Mouse (Mus musculus) midbrain, postnatal 0 days (tissue): ENCODE measurements around the gene Tbc1d22b. TPM values are rescaled to one million over a fixed set of nuclear protein-coding genes. Genes with fewer than 3 reads are reported as not detected.
"Not testable (repeated sequence)": the region's sequence is repeated elsewhere in the genome, so short reads cannot be mapped to it uniquely, and the experiment has no call there.

Source experiments
- ATAC-seq: fragments of 200-750 bp; cut with Nextera tagmentation; 2 replicates; pipeline ENCODE4 v1.8.0; 2017; ENCODE audit warnings: moderate number of reproducible peaks, mild to moderate bottlenecking, moderate TSS enrichment, moderate library complexity; ENCODE audit not compliant: low FRiP score
- DNase-seq: peaks from one replicate; pipeline ENCODE4 v3.0.0-alpha.2; 2015; ENCODE audit warnings: low spot score
- H3K27ac ChIP-seq: fragments of 300-500 bp; sonication (generic); 2 replicates; pipeline ENCODE4 v1.5.1; 2014; ENCODE audit warnings: low read depth, mild to moderate bottlenecking, low read length, mixed read lengths
- H3K27me3 ChIP-seq: fragments of 300-500 bp; sonication (generic); 2 replicates; pipeline ENCODE4 v1.6.1; 2014; ENCODE audit warnings: low read length, control low read depth, mixed read lengths; ENCODE audit not compliant: insufficient read depth
- H3K36me3 ChIP-seq: fragments of 300-500 bp; sonication (generic); 2 replicates; pipeline ENCODE4 v1.6.1; 2014; ENCODE audit warnings: low read length, control low read depth, mixed read lengths; ENCODE audit not compliant: insufficient read depth
- H3K4me1 ChIP-seq: fragments of 300-500 bp; sonication (generic); 2 replicates; pipeline ENCODE4 v1.6.1; 2014; ENCODE audit warnings: mild to moderate bottlenecking, control low read depth, antibody characterized with exemption, low read length, mixed read lengths; ENCODE audit not compliant: insufficient read depth
- H3K4me2 ChIP-seq: fragments of 300-500 bp; sonication (generic); 2 replicates; pipeline ENCODE4 v1.6.1; 2014; ENCODE audit warnings: low read depth, mild to moderate bottlenecking, low read length, mixed read lengths; ENCODE audit not compliant: poor library complexity, severe bottlenecking
- H3K4me3 ChIP-seq: fragments of 300-500 bp; sonication (generic); 2 replicates; pipeline ENCODE4 v1.5.1; 2014; ENCODE audit warnings: low read depth, mild to moderate bottlenecking, low read length, moderate library complexity
- H3K9ac ChIP-seq: fragments of 300-500 bp; sonication (generic); replicated peaks from 2 replicates; pipeline ENCODE4 v1.6.1; 2014; ENCODE audit warnings: mild to moderate bottlenecking, low read length, moderate library complexity, mixed read lengths; ENCODE audit not compliant: poor library complexity, severe bottlenecking
- H3K9me3 ChIP-seq: fragments of 300-500 bp; sonication (generic); 2 replicates; pipeline ENCODE4 v1.6.1; 2016; ENCODE audit warnings: low read length, control low read depth
- CTCF ChIP-seq: IDR thresholded peaks from 2 replicates; pipeline ENCODE4 v1.5.1; 2016; ENCODE audit warnings: antibody characterized with exemption, mild to moderate bottlenecking
- WGBS: fragments of 180-500 bp; shearing (Covaris S2); extraction: QIAGEN DNeasy Blood & Tissue Kit; methylation state at CpG from one replicate; pipeline ENCODE4 v1.1.7; 2014; 5-methylcytosine and 5-hydroxymethylcytosine counted together
- polyA plus RNA-seq: library from polyadenylated mRNA; unstranded; fragments of >200 nt; fragmentation: Nextera tagmentation; extraction: Ambion mirVana; gene quantifications from 2 replicates; pipeline ENCODE4 v1.2.1, GENCODE M21; 2015
- total RNA-seq: library from RNA; depleted of rRNA; stranded (reverse); fragments of >200 nt; gene quantifications from 2 replicates; pipeline ENCODE4 v1.2.3, GENCODE M21; 2014

The Tbc1d22b gene
- total and polyA plus RNA-seq, 2 experiments from 2014 or later: 30.7 to 52.0 TPM

GRCm38 (mm10) chr17:29613453-29613852, 63.9 kb downstream of the Tbc1d22b start:
- not testable (repeated sequence) for H3K4me3 ChIP-seq, H3K9ac ChIP-seq, H3K4me2 ChIP-seq, H3K9me3 ChIP-seq, ATAC-seq, H3K36me3 ChIP-seq, H3K27ac ChIP-seq, DNase-seq, H3K27me3 ChIP-seq, H3K4me1 ChIP-seq
- WGBS: 89% methylated on average over 5 of the region's 5 CpGs
- peak; percentile 37 for TF ChIP-seq CTCF

GRCm38 (mm10) chr17:29614115-29615023, 64.8 kb downstream of the Tbc1d22b start, which contains the start of the genes Rnf8 and Gm28043:
Rnf8 (plus strand) TSS chr17:29614790.
Gm28043 (plus strand) TSS chr17:29614876.
- peak; percentile 95 for DNase-seq
- H3K4me1 ChIP-seq: peaks cover 9% of the 10 kb centered on the region
- peak; percentile 86 for ATAC-seq
- H3K36me3 ChIP-seq: no peaks in the 10 kb centered on the region
- peak within 1 kb of the TSS; percentile 69 for H3K4me2 ChIP-seq
- no peaks in the 10 kb centered on the region for H3K27me3 ChIP-seq
- TF ChIP-seq CTCF: peak; percentile 70
- no peaks in the 10 kb centered on the region for H3K9me3 ChIP-seq
- H3K9ac ChIP-seq: peak within 1 kb of the TSS; percentile 99
- WGBS: 3% methylated on average over 52 of the region's 52 CpGs
- peak within 1 kb of the TSS; percentile 89 for H3K27ac ChIP-seq
- H3K4me3 ChIP-seq: peak within 1 kb of the TSS; percentile 87

GRCm38 (mm10) chr17:29615024-29615551, 65.5 kb downstream of the Tbc1d22b start:
- ATAC-seq: peak; percentile 59
- DNase-seq: no peak
- peak overlapping the region; percentile 87 for H3K4me3 ChIP-seq
- WGBS: under 1% methylated on average over 42 of the region's 43 CpGs
- peak overlapping the region; percentile 89 for H3K27ac ChIP-seq
- peak overlapping the region; percentile 69 for H3K4me2 ChIP-seq
- no peaks in the 10 kb centered on the region for H3K36me3 ChIP-seq
- peak overlapping the region; percentile 99 for H3K9ac ChIP-seq
- no peak for TF ChIP-seq CTCF
- no peaks in the 10 kb centered on the region for H3K27me3 ChIP-seq
- H3K4me1 ChIP-seq: peaks cover 9% of the 10 kb centered on the region
- H3K9me3 ChIP-seq: no peaks in the 10 kb centered on the region

- Histone ChIP-seq H3K27me3 (no peaks in the 10 kb centered on the region), H3K27ac (peak overlapping the region; percentile 89)
- DNase-seq: peak; percentile 30
These were observed 66.0 kb downstream of the Tbc1d22b start for GRCm38 (mm10) chr17:29615616-29616015.

GRCm38 (mm10) chr17:29619231-29619630, 69.6 kb downstream of the Tbc1d22b start:
- peaks cover 25% of the 10 kb centered on the region for H3K36me3 ChIP-seq
- H3K9me3 ChIP-seq: no peaks in the 10 kb centered on the region
- no peak overlapping the region for H3K27ac ChIP-seq
- ATAC-seq: no peak
- no peak overlapping the region for H3K4me2 ChIP-seq
- H3K27me3 ChIP-seq: no peaks in the 10 kb centered on the region
- no peak overlapping the region for H3K4me3 ChIP-seq
- WGBS: 86% methylated on average over 3 of the region's 3 CpGs
- peaks cover 9% of the 10 kb centered on the region for H3K4me1 ChIP-seq
- no peak for TF ChIP-seq CTCF
- no peak overlapping the region for H3K9ac ChIP-seq
- no peak for DNase-seq

More at GRCm38 (mm10) chr17:29615616-29616015, 66.0 kb downstream of the Tbc1d22b start:
- 6% methylated on average over 4 of the region's 4 CpGs for WGBS
- no peak for TF ChIP-seq CTCF
- Histone ChIP-seq H3K4me1 (peaks cover 9% of the 10 kb centered on the region), H3K9ac (peak overlapping the region; percentile 99), H3K36me3 (no peaks in the 10 kb centered on the region), H3K9me3 (no peaks in the 10 kb centered on the region), H3K4me3 (peak overlapping the region; percentile 87), H3K4me2 (peak overlapping the region; percentile 69)
- no peak for ATAC-seq

- no peak for ATAC-seq
- Histone ChIP-seq H3K27ac (no peak overlapping the region), H3K9me3 (no peaks in the 10 kb centered on the region), H3K4me2 (no peak overlapping the region), H3K9ac (no peak overlapping the region), H3K36me3 (peaks cover 52% of the 10 kb centered on the region), H3K4me1 (no peaks in the 10 kb centered on the region), H3K27me3 (no peaks in the 10 kb centered on the region), H3K4me3 (no peak overlapping the region)
- no peak for TF ChIP-seq CTCF
- WGBS: 94% methylated on average over 8 of the region's 8 CpGs
- no peak for DNase-seq
These were observed 73.9 kb downstream of the Tbc1d22b start for GRCm38 (mm10) chr17:29623488-29623887.
